Mouse (Mus musculus): ENCODE data around the gene Nova2.

The Nova2 gene

DNA sequence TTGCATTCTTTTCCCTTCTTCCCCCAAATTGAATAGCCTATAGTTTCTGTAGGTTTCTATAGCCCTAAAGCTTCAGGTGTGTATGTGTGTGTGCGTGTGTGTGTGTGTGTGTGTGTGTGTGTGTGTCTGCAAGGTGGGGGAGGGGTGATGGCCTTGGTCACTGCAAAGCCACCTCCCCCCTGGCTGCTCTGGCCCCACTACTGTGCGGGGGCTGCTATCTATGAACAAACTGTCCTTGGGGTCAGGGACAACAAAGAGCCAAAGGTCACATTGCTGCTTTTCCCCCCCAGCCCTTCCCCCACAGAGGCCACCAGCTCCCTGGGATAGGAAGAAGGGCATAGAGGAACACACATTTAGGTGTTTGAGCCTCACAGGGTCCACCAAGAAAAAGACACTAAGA lies 87.2 kb downstream of the Nova2 start:
- DNase-seq: peak; percentile 65

DNA sequence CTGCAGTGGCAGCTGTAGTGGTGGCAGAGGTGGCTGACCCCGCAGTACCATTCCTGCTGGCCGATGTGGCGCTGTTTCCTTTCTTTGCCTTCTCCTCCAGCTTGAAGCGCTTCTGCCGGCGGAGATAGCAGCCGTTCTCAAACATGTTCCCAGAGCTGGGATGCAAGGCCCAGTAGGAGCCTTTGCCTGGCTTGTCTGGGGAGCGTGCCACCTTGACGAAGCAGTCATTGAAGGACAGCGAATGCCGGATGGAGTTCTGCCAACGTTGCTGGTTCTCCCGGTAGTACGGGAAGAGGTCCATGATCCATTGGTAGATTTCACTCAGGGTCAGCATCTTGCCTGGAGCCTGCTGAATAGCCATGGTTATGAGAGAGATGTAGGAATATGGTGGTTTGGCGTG lies 88.8 kb downstream of the Nova2 start:
- no peak for DNase-seq
